Mouse (Mus musculus): ENCODE measurements around the gene Duoxa1.

The Duoxa1 gene

DNA sequence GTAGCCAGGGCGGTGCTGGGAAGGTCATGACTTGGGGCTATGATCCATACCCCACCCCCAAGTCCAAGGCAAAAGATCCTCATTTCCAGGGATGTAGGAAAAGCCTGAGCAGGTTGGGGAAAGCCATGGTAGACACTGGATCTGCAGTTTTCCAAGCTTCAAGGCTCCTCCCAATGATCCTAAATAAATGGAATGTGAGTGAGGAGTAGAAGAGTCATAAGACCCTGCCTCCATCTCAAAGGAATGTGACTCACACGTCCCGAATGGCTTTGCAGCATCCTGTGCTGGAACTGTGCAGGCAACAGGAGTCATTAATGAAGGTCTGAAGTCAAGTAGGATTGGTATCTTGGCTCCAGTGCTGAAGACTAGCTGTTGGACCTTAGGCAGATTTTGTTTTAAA, 14.5 kb upstream of the Duoxa1 start:
- DNase-seq = no peak

GRCm38 (mm10) chr2:122325361-122325760, 11.8 kb upstream of the Duoxa1 start:
- DNase-seq = no peak

DNA sequence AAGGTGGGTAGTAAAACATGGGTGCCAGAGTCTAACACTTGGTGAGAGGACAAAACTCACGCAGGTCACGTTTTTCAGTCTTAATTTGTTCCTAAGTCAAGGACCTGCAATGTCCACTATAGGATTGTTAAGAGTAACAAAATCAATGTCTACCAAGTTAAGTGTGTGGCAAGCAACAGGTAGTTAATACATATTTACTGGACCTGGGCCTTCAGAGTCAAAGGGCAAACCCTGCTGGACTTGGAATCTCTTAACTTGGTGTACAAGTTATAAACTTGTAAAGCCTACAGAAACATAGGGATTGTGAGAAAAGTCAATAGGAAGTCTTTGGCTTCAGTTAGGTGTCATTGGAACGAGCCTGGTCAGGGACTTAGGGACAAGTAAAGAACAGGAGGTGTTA, 11.1 kb upstream of the Duoxa1 start:
- DNase-seq = peak; percentile 12

DNA sequence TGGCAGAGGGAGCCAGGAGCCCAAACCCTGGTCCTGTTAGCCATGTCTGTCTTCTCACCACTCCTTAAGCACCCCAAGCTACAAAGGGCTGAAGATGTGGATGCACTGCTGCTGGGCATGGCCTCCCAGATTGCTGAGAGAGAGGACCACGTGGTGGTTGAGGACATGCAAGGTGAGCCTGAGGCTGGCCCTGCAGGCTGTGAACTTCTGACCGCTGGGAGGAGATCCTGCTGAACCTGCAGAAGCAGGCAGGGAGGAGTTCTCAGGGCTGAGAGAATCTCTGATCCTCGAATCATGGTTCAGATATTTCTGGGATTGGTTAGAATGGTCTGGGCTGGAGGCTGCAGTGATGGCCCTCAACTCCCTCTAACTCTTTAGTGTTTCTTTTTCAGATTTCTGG, 10.4 kb upstream of the Duoxa1 start:
- peak; percentile 30 for DNase-seq

DNA sequence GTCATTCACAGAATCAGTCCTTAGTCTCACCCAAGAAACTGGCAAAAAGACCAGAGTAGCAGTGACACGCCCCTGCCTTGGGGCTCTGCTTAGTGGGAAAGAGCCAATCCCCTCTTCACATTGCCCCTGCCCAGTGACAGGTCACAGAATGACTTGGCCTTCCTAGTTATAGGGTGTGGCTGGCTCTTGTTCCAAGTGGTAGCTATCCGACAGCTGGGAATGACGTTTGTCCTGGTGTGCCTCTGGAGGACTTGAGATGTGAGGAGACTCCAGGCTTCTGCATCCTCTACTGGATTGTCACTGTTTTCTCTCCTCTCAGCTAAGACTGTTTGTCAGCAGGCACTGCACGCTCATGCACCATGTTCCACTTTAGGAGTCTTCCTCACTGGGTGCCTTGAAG, 3.9 kb upstream of the Duoxa1 start:
- DNase-seq = no peak

- no peak for DNase-seq
Measured at GRCm38 (mm10) chr2:122315372-122315771, 1.8 kb upstream of the Duoxa1 start, which contains the start of gene Duox1. Duox1 (plus strand) TSS chr2:122315672.

- peak; percentile 17 for DNase-seq
Measured at GRCm38 (mm10) chr2:122312722-122313417, 660 bp downstream of the Duoxa1 start.

DNA sequence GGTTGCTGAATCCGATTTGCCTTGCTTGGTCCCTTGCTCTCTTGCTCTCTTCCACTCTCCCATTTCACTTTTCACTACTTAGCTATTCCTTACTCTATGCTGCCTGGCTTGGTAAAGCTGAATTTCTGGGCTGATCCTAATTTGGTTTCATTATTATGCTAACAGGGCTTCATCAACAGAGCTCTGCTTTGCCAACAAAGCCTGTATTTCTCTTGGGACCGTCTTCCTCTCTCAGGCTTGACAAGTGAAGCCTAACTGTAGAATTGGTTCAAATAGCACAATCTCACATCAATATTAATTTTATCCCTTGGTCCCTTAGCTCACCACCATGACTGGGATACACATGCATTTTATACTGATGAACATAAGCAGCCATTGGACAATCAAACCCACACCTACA, 2.0 kb downstream of the Duoxa1 start:
- no peak for DNase-seq

DNA sequence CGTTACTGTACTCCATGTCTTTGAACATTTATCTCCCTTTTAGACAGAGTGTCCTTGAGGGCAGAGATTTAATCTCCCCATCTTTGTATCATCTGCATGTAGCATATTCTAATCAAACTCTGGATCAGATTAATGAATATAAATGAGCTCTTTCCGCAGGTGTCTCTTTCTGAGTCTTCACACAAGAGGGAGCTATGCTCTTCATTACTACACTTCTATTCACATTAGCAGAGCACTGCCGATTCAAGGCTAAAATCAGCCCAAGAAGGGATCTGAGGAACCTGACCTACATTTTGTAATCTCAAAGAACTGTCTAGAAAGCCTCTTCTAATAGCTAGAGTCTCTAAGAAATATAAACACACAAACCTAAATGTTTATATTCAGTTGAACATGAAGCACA, 3.9 kb downstream of the Duoxa1 start:
- no peak for DNase-seq

GRCm38 (mm10) chr2:122306184-122306583, 7.3 kb downstream of the Duoxa1 start:
- no peak for DNase-seq

DNA sequence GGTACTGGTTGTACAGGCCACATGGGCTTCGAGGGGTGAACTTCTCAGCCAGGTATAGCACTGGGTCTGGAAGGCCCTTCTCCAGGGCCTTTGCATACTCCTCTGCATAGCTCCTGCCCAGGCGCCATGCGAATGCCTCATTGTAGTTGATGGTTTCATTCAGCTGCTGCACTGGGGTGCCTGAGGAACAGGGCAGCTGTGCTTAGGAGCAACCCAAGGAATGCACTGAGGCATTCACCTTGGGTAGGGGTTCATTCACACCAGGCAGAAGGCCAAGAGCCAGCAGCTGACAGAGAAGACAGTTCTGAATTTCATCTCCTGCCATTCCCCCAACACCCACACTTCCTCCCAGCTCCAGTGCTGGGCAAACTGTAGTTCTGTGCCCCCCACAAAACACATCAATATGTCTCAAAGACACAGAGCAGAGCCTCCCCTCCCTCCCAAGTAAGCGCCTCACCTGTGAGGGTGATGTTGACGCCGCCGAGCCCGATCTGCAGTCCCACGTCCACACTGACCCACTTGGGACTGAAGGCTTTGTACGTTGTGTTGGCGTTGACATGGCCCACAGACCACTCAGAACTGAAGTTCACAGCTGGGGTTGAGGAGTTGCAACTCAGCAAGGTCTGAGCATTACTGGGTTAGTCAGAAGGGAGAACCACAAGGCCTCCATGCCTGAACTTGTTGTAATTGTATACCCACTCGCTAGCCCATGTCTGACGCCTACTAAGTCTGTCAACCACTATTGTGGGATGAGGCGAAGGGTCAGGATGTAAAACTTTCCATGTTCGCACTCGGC, 8.2 kb downstream of the Duoxa1 start:
- no peak for DNase-seq

DNA sequence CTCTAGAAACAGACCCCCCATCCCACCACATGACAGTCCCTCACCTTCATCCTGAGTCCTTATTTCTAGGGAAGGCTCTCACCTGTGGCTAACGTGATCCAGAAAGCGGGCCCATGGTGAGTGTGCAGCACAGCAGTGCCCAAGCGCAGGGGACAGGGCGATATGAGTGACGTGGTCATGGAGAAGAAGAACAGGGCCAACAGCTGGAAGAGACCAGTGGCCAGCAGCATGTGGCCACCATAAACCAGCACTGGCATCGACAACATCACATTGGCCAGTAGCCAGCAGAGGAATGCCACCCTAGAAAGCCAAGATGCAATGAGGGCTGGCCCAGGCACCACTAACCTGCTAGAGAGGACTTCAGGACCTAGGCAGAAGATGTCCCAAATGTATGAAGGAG, 9.0 kb downstream of the Duoxa1 start:
- no peak for DNase-seq

GRCm38 (mm10) chr2:122302574-122303241, 10.8 kb downstream of the Duoxa1 start:
- peak; percentile 64 for DNase-seq

- DNase-seq = no peak
Measured at GRCm38 (mm10) chr2:122301921-122302573, 11.5 kb downstream of the Duoxa1 start.

DNA sequence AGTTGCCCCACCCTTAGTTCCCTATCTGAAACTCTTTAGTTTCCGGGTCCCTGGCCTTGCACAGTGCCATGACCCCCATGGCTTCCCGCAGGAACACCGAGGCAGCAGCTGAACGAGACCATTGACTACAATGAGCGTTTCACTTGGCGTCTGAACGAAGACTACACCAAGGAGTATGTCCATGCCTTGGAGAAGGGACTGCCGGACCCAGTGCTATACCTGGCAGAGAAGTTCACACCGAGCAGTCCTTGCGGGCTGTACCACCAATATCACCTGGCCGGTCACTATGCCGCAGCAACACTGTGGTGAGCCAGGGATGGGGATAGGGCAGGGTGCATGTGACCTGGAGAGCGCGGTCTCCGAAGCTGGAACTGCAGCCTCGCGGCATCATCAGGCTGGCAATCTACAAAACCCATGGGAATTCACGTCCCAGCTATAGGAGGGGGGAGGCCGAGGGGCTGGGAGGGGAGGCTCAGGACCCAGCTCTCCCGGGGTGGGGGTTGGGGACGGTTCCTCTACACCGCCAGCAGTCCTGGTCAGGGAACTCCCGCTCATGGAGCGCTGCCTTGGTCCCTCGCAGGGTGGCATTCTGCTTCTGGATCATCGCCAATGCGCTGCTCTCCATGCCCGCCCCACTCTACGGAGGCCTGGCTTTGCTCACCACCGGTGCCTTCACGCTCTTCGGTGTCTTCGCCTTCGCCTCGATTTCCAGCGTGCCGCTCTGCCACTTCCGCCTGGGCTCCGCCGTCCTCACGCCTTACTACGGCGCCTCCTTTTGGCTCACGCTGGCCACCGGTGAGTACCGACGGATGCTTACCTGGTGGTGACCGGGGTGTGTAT, 12.2 kb downstream of the Duoxa1 start:
- no peak for DNase-seq

- no peak for DNase-seq
Measured at GRCm38 (mm10) chr2:122300656-122301020, 12.9 kb downstream of the Duoxa1 start.

DNA sequence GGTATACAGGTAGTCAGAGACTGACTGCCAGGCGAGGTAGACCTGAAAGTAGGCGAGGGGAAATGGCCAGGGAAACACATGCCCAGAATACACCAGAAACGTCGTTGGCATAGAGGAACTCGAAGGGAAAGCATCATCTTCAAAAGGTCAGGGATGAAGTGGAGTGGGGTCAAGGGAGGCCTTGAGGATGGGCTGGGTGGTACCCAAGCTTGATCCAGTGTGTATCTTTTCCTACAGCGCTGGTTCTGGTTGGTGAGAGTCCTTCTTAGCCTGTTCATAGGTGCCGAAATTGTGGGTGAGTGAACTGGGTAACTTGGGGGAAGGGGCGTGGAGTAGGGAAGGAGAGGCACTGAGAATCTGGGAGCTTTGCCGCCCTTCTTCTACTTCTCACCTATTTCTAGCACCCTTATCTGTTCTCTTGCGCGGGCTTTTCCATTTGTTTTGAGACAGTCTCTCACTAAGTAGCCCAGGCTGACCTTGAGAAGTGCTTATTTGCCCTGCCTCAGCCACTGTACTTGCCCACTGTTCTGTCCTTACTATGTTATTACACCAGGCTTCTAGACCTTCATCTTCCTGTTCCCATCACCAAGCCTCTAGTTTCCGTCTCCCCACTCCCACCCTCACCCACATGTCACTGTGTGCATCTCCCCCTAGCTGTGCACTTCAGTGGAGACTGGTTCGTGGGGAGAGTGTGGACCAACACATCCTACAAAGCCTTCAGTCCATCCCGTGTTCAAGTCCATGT, 13.4 kb downstream of the Duoxa1 start:
- DNase-seq = no peak

DNA sequence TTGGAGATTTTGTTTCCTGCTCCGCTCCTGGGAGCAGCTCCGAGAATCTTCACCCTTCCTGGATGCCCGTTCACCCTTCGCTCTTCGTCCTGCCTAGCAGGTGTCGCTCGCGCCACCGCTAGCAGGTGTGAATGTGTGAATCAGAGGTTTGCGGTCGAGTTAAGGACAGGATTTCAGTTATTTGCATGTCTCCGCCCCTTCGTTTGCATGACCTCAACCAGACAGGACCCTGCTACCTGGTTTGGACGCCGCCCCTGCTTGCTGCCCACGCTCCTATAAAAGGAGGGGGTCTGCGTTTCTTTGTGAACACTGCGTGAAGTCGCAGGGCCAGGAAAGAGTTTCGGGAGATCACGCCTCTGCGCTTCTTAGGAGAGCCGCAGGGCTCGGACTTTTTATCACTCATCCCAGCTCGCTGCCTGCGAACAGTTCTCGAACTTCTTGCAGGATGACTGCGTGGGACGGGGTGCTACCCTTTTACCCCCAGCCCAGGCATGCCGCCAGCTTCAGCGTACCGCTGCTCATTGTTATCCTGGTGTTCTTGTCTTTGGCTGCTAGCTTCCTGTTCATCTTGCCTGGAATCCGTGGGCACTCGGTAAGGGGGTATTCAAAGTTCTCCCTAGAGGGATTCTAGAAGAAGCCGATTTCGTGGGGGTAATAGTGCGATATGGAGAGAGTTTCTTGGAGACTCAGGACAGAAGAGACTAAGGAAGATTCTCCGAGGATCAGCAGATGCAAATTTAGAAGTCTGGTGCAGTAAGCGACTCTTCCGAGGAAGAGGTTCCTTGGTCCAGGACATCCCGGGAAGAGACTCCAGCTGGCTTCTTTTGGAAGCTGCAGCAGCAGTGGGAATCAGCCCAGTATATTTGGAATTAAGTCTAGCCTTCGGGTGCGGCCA, 14.7 kb downstream of the Duoxa1 start, which contains the start of gene Duoxa2:
Gene Duoxa2 (plus strand): TSS at position 305 of the 895 bp plus-strand sequence.
- DNase-seq = peak; percentile 11

GRCm38 (mm10) chr2:122298096-122298499, 15.4 kb downstream of the Duoxa1 start, which contains the start of gene Duox2:
Duox2 (minus strand) TSS chr2:122298449.
- DNase-seq = no peak
